Mouse (Mus musculus): Measurements from ENCODE around the gene Dapk3. TPM values are rescaled to one million over a fixed set of nuclear protein-coding genes. Genes with fewer than 3 reads are reported as not detected.
A peak's percentile ranks its signal among the peaks of the same experiment; 100 is the strongest.

The Dapk3 gene
- polyA plus RNA-seq, 1 experiment: 52.6 TPM

DNA sequence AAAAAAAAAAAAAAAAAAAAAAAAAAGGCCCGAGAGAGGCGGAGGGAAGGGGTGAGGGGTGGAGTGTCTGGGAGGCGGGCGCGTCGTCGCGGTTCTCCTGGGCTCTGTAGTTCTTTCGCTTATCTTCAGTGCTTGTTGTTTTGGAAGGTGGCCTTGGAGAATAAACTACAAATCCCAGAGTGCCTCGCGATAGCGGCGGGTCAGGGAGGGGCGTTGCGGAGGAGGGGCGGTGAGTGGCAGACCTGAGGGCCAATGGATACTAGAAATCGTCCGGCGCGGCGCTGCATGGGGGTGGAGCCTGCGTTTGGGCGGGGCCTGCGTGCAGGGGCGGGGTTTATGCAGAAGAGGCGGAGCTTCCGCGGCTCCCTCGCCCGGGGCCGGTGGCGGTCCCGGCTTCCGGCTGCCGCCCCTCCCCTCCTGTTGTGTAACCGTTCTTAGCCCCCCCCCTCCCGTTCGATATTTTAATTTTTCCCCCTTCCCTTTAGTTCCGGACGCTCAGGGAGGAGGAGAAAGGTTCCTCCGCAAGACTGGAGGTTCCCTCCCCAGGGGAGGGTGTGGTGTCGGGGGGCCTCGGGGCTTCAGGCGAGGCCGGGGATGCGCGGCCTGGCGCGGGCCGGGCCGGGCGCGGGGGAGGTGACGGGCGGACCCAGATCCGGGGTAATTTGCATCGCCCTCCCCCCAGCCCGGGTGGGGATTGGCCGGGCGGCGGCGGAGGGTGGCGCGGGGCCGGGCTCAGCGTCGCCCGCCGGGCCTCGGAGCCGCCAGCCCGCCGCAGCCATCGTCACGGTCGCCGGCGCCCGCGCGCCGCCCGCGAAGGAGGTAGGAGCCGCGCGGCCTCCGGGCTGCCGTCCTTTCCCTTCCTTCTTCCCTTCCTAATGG is 45.3 kb upstream of the Dapk3 start:
- TF ChIP-seq POLR2A (IDR thresholded peaks at IDR 0.05; ENCODE audit: control insufficient read depth, low read depth, low read length): no peak; the same call in 1 of the 2 replicates
- no peak for TF ChIP-seq CTCF (IDR thresholded peaks at IDR 0.05; ENCODE audit: control insufficient read depth, insufficient read depth, insufficient replicate concordance, low read depth, low read length)
- no peaks in the 10 kb centered on the region for H3K27me3 ChIP-seq (ENCODE audit: control insufficient read depth, insufficient read depth, low read length)
- H3K36me3 ChIP-seq (ENCODE audit: control insufficient read depth, insufficient read depth, low read length): no peaks in the 10 kb centered on the region
- peaks cover 38% of the 10 kb centered on the region for H3K4me1 ChIP-seq (ENCODE audit: control insufficient read depth, insufficient read depth, low read length)
- H3K27ac ChIP-seq (ENCODE audit: control insufficient read depth, insufficient read depth, low read depth, low read length): peak overlapping the region; percentile 89
- H3K4me3 ChIP-seq (ENCODE audit: control insufficient read depth, low read depth, low read length): peak overlapping the region; percentile 94

DNA sequence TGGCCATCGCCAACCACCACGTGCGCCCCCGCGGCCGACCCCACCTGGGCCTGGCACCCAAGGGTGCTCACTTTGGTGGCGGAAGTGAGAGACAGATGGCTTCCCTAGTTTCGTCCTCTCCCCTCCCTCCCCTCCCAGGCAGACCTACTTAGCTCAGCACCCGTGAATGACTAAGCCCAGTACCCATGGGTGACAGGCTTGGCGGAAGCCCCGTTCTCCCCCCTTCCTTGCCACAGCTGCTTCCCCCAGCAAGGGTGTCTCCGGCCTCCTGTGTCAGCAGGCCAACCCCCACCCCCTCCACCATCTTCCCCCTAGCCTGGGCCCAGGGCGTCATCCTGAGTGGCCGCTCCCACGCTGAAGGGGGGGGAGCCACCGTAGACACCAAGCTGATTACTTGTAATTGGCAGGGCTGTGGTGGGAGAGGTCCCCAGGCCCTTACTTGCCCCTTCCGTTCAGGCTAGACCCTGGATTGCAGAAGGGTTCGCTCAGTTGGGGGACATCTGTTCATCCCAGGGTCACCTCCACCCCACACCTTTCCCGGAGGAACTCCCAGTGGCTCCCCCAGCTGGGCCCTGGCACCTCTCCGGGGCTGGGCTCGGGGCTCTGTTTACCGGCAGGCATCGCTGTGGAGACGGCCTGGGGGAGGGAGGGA is 44.5 kb upstream of the Dapk3 start:
- TF ChIP-seq CTCF (IDR thresholded peaks at IDR 0.05; ENCODE audit: control insufficient read depth, insufficient read depth, insufficient replicate concordance, low read depth, low read length): no peak
- Histone ChIP-seq H3K27me3 (ENCODE audit: control insufficient read depth, insufficient read depth, low read length) (no peaks in the 10 kb centered on the region), H3K4me3 (ENCODE audit: control insufficient read depth, low read depth, low read length) (peak overlapping the region; percentile 94), H3K27ac (ENCODE audit: control insufficient read depth, insufficient read depth, low read depth, low read length) (peak overlapping the region; percentile 89), H3K36me3 (ENCODE audit: control insufficient read depth, insufficient read depth, low read length) (no peaks in the 10 kb centered on the region), H3K4me1 (ENCODE audit: control insufficient read depth, insufficient read depth, low read length) (peaks cover 38% of the 10 kb centered on the region)

DNA sequence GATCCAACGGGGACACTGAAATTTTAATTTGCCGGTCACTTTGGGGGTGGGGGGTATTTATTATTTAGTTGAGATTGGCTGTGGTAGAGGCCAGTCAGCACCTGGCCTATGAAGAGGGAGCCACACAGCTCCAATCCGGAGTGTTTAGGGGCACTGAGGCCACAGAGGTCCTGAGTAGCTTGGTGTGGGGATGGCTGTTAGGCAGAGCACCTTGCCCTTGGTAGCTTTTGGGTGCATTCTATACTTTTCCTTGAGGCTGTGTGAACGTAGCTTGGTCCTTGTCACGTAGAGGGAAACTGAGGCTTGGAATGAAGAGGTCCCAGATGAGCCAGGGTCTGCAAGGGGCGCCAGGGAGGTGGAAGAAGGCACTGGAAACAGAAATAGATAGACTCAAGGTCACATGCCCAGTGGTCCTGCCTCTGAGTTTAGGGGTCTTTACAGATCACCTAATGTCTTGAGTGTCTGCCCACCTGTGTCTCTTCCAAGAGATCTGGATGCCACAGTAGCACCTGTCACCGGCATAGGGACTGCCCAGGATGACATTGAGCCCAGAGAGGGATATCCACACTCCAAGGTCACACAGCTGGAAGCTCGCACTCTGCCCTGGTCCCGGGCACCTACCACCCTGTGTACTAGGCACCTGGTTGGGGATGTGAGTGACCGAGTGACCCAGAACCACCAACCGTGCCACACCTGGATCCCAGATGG is 43.8 kb upstream of the Dapk3 start:
- H3K36me3 ChIP-seq (ENCODE audit: control insufficient read depth, insufficient read depth, low read length): no peaks in the 10 kb centered on the region
- no peaks in the 10 kb centered on the region for H3K27me3 ChIP-seq (ENCODE audit: control insufficient read depth, insufficient read depth, low read length)
- H3K4me1 ChIP-seq (ENCODE audit: control insufficient read depth, insufficient read depth, low read length): peaks cover 36% of the 10 kb centered on the region
- no peak for TF ChIP-seq CTCF (IDR thresholded peaks at IDR 0.05; ENCODE audit: control insufficient read depth, insufficient read depth, insufficient replicate concordance, low read depth, low read length)
- no peak for TF ChIP-seq POLR2A (IDR thresholded peaks at IDR 0.05; ENCODE audit: control insufficient read depth, low read depth, low read length)
- no peak overlapping the region for H3K4me3 ChIP-seq (ENCODE audit: control insufficient read depth, low read depth, low read length)
- no peak overlapping the region for H3K27ac ChIP-seq (ENCODE audit: control insufficient read depth, insufficient read depth, low read depth, low read length)

DNA sequence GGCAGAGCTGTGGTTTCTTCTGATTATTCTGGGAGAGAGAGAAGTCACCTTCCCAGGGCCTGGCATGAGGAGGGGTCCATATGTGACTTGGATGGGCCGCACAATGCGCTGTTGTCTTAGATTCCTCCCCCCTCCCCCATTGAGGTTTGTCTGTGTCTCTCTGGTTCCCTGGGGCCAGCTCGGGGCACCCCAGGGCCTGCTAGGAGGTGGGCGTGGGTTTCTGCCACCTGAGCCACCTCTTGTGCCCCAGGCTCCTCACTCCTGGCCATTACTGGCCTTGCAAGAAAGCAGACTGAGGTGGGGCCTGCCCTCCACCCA is 43.3 kb upstream of the Dapk3 start:
- peaks cover 31% of the 10 kb centered on the region for H3K4me1 ChIP-seq (ENCODE audit: control insufficient read depth, insufficient read depth, low read length)
- no peak overlapping the region for H3K27ac ChIP-seq (ENCODE audit: control insufficient read depth, insufficient read depth, low read depth, low read length)
- no peaks in the 10 kb centered on the region for H3K27me3 ChIP-seq (ENCODE audit: control insufficient read depth, insufficient read depth, low read length)
- no peak overlapping the region for H3K4me3 ChIP-seq (ENCODE audit: control insufficient read depth, low read depth, low read length)
- no peaks in the 10 kb centered on the region for H3K36me3 ChIP-seq (ENCODE audit: control insufficient read depth, insufficient read depth, low read length)
- TF ChIP-seq POLR2A (IDR thresholded peaks at IDR 0.05; ENCODE audit: control insufficient read depth, low read depth, low read length) (no peak), CTCF (IDR thresholded peaks at IDR 0.05; ENCODE audit: control insufficient read depth, insufficient read depth, insufficient replicate concordance, low read depth, low read length) (no peak)

DNA sequence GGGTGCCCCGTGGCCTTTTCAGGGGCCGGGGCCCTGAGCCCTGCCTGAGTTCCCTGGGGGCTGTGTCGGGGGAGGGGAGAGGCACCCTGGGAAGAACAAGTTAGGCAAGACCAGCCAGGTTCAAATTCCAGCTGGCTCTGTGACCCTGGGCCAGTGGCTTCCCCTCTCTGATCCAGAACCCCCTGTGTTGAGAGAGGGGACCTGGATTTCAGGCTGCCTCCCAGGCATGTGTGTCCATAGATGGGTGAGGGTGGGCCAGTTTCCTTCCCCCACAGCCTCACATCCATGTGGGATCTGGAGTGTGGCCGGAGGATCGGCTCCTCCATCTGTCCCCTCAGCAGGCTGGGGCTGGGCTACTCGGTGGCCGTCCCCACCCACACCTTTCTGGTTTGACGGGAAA is 42.8 kb upstream of the Dapk3 start:
- Histone ChIP-seq H3K27me3 (ENCODE audit: control insufficient read depth, insufficient read depth, low read length) (no peaks in the 10 kb centered on the region), H3K36me3 (ENCODE audit: control insufficient read depth, insufficient read depth, low read length) (no peaks in the 10 kb centered on the region), H3K27ac (ENCODE audit: control insufficient read depth, insufficient read depth, low read depth, low read length) (no peak overlapping the region), H3K4me3 (ENCODE audit: control insufficient read depth, low read depth, low read length) (no peak overlapping the region), H3K4me1 (ENCODE audit: control insufficient read depth, insufficient read depth, low read length) (peaks cover 26% of the 10 kb centered on the region)
- TF ChIP-seq CTCF (IDR thresholded peaks at IDR 0.05; ENCODE audit: control insufficient read depth, insufficient read depth, insufficient replicate concordance, low read depth, low read length) (no peak), POLR2A (IDR thresholded peaks at IDR 0.05; ENCODE audit: control insufficient read depth, low read depth, low read length) (no peak)

DNA sequence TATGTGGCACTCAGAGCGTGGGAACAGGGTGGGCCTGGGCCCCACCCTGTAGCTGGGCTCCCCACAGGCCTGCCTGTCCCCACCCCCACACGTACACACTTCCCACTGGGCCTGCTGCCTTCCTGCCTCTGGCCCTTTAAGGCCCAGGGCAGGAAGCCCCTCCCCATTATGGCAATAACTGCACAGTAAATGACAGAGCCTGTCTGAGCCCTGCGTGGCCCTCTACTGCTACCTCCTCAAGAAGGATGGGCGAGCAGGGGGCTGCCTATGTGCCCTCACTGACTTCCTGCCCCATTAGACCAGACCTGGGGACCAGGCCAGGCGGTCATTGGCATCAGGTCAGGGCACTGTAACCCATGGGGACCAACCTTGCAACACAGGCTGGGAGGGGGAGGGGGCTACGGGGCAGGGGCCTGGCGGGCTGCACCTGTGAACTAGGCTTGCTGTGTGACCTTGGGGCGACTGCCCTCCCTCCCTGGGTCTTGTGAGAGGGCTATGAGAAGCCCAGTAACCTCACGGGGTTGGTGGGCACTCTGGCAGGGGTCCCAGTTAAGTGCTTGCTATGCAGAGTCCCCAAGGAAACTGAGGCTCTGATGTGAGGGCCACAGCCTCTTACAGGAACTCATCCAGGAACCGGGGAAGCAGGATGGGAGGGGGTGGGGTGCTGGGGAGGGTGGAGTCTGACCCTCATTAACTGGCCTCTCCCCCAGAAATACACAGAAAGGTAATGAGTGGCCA is 41.9 kb upstream of the Dapk3 start:
- Histone ChIP-seq H3K36me3 (ENCODE audit: control insufficient read depth, insufficient read depth, low read length) (no peaks in the 10 kb centered on the region), H3K4me1 (ENCODE audit: control insufficient read depth, insufficient read depth, low read length) (peaks cover 18% of the 10 kb centered on the region), H3K4me3 (ENCODE audit: control insufficient read depth, low read depth, low read length) (no peak overlapping the region), H3K27me3 (ENCODE audit: control insufficient read depth, insufficient read depth, low read length) (no peaks in the 10 kb centered on the region), H3K27ac (ENCODE audit: control insufficient read depth, insufficient read depth, low read depth, low read length) (no peak overlapping the region)
- TF ChIP-seq POLR2A (IDR thresholded peaks at IDR 0.05; ENCODE audit: control insufficient read depth, low read depth, low read length) (no peak), CTCF (IDR thresholded peaks at IDR 0.05; ENCODE audit: control insufficient read depth, insufficient read depth, insufficient replicate concordance, low read depth, low read length) (no peak)
